Mouse (Mus musculus) urinary bladder, postnatal 25 days (tissue): ENCODE measurements around the gene Pitpnc1.

Experiments used
- DNase-seq: peaks from one replicate; pipeline ENCODE4 v3.0.0; 2022; ENCODE audit warnings: low spot score

The Pitpnc1 gene

GRCm38 (mm10) chr11:107327326-107327725 is 143.2 kb downstream of the Pitpnc1 start:
- DNase-seq: no peak

DNA sequence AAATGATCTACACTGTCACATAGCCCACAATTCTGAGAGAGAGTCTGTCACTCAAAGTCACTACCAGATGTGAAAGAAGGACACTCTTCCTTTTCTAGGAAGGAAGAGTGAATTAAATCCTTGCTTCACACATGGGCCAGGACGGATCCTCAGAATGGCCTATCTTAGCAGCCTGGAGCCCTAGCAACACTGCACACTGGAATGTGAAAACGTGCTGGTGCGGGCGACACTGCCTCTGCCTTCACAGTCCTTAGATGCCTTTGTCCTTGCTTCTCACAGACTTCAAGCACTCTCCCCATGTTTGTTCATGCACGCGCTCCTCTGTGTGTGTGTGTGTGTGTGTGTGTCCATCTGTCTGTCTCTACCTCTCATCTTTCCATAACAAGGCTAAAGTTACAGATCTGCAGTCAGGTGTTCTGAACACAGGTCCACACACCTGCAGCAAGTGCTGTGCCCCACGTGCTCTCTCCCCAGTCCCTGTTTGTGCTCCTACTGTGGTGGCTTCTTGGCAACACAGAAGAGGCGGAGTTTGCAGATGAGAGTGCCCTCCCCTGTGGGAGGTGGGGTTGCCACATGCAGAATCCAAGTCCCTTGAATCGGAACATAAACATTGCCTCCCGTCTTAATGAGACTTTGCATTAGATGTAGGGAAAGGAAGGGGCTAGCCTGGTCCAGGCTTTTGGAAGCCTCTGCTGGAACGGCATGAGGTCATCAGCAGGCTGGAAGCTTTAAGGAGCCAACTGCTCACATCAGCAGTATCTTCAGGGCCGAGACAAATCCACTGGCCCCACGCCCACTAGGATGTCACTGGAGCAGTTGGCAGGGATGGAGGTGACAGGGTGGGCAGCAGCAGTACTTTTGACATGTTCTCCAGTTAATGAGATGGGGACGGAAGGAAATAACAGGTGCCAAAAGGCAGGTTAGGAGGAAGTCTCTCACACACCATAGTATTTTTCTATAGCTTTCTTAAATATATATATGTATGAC is 144.5 kb downstream of the Pitpnc1 start:
- no peak for DNase-seq

- no peak for DNase-seq
Measured at GRCm38 (mm10) chr11:107325226-107325625, 145.3 kb downstream of the Pitpnc1 start.

DNA sequence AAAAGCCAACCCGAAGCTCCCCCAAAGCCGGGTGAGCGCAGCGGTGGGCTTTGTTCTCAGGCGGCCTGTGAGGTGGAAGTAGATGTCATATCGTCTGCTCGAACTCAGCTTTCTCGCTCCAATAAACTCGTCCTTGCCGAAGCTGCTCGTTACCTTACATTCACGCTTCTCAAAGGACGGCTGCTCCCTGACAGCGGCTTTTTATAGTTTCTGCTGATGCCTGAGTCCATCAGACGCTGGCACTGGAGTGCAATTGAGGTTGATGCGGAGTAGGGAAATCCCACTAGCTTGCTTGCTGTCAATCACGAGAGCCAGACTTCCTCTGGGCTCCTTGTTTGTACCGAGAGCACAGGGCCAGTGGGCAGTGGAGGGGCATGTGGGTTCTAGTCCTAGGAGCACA is 147.3 kb downstream of the Pitpnc1 start:
- no peak for DNase-seq

DNA sequence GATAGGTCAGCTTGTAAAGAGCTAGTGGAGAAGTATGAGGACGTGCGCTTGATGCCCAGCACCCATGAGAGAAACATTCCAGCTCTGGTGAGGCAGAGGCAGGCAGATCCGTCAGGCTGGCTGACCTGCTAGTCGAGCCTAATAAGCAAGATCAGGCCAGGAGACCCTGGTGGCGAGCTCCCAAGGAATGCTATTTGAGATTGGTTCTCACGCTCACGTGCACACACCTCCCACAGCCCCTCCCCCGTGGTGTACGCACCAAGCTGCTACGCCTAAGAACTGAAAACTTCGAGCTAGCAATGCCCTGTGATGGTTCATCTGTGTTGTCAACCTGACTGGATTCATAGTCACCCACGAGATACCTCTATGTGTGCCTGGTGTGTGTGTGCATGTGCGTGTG is 148.3 kb downstream of the Pitpnc1 start:
- DNase-seq: no peak

DNA sequence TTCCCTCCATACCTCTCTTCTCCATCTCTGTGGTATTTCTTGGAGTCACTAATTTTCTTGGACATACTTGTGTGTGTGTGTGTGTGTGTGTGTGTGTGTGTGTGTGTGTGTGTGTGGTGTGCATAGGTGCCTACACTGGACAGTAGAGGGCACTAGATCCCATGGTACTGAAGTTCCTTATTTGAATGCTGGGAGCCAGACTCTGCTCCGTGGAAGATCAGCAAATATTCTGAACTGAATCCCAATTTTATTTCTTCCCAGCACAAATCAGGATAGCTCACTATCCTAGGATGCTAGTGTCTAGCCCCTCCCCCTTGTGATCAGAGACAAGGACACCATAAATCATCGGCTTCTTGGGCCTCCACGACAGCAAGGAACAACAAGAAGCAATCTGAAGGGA is 148.7 kb downstream of the Pitpnc1 start:
- no peak for DNase-seq

GRCm38 (mm10) chr11:107319861-107320260 is 150.6 kb downstream of the Pitpnc1 start:
- DNase-seq: no peak

- DNase-seq: no peak
Measured at GRCm38 (mm10) chr11:107317653-107318281, 152.7 kb downstream of the Pitpnc1 start.

GRCm38 (mm10) chr11:107315475-107315874 is 155.0 kb downstream of the Pitpnc1 start:
- no peak for DNase-seq

GRCm38 (mm10) chr11:107310338-107311121 is 160.0 kb downstream of the Pitpnc1 start:
- DNase-seq: no peak

DNA sequence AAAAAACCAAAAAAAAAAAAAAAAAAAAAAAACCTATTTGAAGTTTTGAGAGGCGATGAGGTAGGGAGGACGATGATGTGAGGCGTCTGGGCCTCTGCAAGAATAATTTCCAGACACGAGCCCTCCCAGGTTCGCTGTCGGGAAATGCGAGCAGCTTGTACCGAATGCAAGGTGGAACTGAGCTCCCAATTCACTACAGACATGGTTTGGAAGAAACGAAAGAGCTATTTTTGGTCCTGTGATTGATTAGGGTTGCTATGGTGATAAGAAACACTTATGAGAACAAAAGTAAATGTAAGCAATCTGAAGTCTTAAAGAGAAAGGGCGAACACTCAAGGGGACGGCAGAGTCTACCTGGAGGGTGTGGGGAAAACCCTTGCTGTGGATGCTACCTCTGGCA is 164.3 kb downstream of the Pitpnc1 start:
- no peak for DNase-seq

GRCm38 (mm10) chr11:107302141-107302540 is 168.4 kb downstream of the Pitpnc1 start:
- DNase-seq: no peak

DNA sequence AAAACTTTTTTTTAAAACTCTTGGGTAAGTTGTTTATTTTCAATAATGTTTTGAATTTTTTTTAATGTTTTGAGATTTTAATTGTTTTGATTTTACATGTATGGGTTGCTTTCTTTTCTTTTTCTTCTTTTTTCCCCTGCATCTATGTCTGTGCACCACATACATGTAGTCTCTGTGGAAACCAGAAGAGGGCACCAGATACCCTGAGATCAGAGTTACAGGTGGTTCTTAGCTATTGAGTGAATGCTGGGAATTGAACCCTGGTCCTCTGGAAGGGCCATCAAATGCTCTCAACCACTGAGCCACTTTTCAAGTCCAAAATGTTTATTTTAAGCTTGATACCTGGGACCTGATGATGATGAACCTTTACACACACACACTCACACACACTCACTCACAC is 170.3 kb downstream of the Pitpnc1 start:
- DNase-seq: no peak

DNA sequence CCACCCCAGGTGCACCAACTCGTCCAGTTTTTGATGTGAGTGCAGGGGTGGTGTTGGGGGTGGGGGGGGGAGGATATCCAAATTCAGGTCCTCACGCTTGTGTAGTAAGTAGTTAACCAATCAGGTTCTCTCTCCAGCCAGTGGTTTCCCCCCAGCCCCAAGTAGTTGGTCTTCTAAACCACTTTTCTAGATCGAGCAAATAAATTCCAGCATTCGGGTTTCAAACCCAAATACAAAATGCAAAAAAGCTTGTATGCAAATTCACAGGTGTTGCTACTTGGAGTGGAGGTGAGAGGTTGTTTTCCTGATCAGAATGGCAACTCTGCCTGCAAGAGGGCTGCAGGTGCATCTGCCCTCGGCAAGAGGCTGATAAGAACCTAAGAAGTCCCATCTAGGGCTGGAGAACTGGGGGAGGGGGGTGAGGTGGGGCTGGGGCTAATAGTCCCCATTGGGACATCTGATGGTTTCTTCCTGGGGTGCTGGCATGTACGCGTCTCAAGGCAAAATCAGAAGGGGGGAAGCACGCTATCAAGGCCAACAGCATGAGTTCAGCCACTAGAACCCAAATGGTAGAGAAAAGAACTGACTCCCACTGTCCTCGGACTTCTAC is 170.9 kb downstream of the Pitpnc1 start:
- DNase-seq: no peak

DNA sequence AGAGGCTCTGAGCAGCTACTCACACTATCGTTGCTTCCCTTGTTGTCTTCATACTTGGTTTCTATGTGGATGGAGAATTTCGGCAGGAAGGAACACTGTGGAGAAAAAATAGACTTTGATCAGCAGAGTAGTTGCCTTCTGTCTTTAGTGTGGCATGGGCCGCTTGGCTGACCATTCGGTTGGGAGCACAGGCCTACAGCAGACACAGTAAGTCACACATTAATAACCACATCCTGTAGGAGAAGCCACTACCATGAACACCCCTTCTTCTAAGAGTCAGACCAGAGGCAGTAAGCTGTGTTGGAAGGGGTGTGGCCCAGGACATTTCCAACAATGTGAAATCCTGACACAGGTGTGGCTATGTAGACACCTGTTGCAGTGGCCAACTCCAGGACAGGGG is 174.3 kb downstream of the Pitpnc1 start:
- no peak for DNase-seq

DNA sequence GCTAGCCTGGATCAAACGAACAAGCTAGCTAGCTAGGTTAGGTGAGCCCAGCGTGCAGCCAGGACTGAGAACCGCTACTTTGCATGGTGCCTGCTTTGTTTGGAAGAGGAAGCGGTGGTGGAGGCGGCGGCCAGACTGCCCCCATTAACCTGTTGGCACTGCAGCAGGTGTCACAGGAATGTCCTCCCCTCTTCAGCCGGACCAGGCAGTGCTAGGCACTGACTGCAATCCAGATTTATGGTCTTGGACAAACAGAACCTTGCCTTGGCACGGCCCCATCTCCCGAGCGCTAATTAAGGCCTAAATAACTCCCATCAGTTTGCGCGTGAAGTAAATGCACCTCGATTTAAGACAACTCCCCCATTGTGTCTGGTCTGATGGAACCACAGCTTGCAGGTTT is 178.5 kb downstream of the Pitpnc1 start:
- DNase-seq: no peak

GRCm38 (mm10) chr11:107288186-107288563 is 182.3 kb downstream of the Pitpnc1 start:
- no peak for DNase-seq

- no peak for DNase-seq
Measured at GRCm38 (mm10) chr11:107287215-107288185, 183.0 kb downstream of the Pitpnc1 start.

DNA sequence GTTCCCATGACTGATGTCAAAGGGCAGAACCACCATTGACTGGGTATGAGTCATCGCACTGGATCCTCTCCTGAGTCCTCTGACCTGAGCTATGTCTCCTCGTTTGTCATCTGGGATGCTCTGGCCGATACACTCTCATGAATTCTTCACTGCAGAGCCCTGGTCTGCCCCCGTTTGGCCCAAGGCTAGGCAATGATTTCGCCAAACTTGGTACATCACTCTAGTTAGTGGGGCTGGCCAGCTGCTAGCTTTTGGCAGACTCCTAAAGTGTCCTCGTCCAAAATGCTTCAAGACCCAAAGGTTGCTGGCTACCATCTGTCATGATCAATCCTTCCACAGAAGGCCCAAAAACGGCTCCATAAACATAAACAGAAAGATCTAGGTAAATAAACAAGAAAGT is 184.8 kb downstream of the Pitpnc1 start:
- DNase-seq: no peak

- DNase-seq: no peak
Measured at GRCm38 (mm10) chr11:107283632-107284031, 186.9 kb downstream of the Pitpnc1 start.

DNA sequence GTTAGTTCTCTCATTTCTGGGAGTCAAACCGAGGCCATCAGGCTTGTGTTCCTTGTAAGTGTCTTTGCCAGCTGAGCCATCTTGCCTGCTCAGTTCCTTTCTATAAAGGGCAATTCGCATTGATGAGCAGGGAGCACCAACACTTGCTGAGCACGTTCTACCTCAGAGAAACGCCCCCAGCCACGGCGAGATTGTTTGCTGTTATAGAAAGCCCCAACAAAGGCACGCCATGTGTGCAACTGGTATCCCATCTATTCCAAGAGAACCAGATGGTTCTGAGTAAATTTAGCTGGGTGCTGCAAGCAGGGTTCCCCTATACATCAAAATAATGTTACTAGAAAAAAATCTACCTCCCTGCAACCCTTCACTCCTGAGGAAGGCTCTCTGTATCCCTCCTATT is 188.0 kb downstream of the Pitpnc1 start:
- no peak for DNase-seq
